Mouse (Mus musculus) liver, embryonic 14.5 days (tissue): ENCODE measurements around the gene Akr1c14.

Experiments used
- CTCF ChIP-seq: IDR thresholded peaks from 2 replicates; pipeline ENCODE4 v1.5.1; 2016; ENCODE audit warnings: antibody characterized with exemption, low read depth, control low read depth
- EP300 ChIP-seq: IDR thresholded peaks from 2 replicates; pipeline ENCODE4 v1.6.1; 2016; ENCODE audit warnings: antibody characterized with exemption, low read depth

GRCm38 (mm10) chr13:4059363-4059762 lies 10.6 kb downstream of the Akr1c14 start:
- TF ChIP-seq CTCF = no peak
- no peak for TF ChIP-seq EP300
